Mouse (Mus musculus) embryonic fibroblast, embryonic 13.5 days (primary cell): ENCODE results near the gene Fzd9.

Experiments used
- CTCF ChIP-seq: IDR thresholded peaks from 2 replicates; pipeline ENCODE4 v1.5.1; 2011; ENCODE audit warnings: mild to moderate bottlenecking, control low read depth, low read length, moderate library complexity, borderline replicate concordance; ENCODE audit not compliant: insufficient read depth
- POLR2A ChIP-seq: IDR thresholded peaks from 2 replicates; pipeline ENCODE4 v1.6.1; 2011; ENCODE audit warnings: low read depth, mild to moderate bottlenecking, control low read depth, low read length, moderate library complexity

DNA sequence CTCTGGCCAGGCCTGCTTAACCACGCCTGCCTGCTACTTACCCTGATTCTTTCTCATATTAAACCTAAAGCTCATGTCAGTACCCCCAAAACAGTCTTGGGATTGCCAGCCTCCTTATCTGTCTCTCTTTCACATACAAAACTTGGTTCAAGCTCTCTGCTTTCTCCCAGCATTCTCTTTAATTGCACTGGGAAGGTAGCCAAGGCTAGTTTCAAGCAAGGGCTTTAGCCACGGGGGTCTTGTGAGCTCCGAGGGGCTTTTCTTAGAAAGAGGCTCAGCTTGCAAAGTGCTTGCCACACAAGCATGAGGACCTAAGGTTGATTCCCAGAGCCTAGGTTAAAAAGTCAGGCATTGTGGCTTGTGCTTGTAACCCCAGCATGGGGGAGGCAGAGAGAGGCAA lies 34.2 kb upstream of the Fzd9 start:
- TF ChIP-seq CTCF (no peak), POLR2A (no peak)
